Mouse (Mus musculus): Measurements from ENCODE around the gene Nova1. TPM values are rescaled to one million over a fixed set of nuclear protein-coding genes. Genes with fewer than 3 reads are reported as not detected.

The Nova1 gene
- polyA plus RNA-seq, 1 experiment: 5.9 TPM

GRCm38 (mm10) chr12:46710094-46710493 lies 108.6 kb downstream of the Nova1 start:
- no peaks in the 10 kb centered on the region for H3K4me1 ChIP-seq (ENCODE audit: control insufficient read depth, insufficient read depth, low read length)
- TF ChIP-seq POLR2A (IDR thresholded peaks at IDR 0.05; ENCODE audit: low read depth, low read length): no peak
- TF ChIP-seq CTCF (IDR thresholded peaks at IDR 0.05; ENCODE audit: borderline replicate concordance, insufficient read depth, low read length): no peak
- H3K4me3 ChIP-seq (ENCODE audit: insufficient read depth, low read length): no peak overlapping the region
- no peak overlapping the region for H3K27ac ChIP-seq (ENCODE audit: insufficient read depth, low read length)

- TF ChIP-seq CTCF (IDR thresholded peaks at IDR 0.05; ENCODE audit: borderline replicate concordance, insufficient read depth, low read length): no peak
- TF ChIP-seq POLR2A (IDR thresholded peaks at IDR 0.05; ENCODE audit: low read depth, low read length): no peak
- no peak overlapping the region for H3K4me3 ChIP-seq (ENCODE audit: insufficient read depth, low read length)
- H3K27ac ChIP-seq (ENCODE audit: insufficient read depth, low read length): no peak overlapping the region
- no peaks in the 10 kb centered on the region for H3K4me1 ChIP-seq (ENCODE audit: control insufficient read depth, insufficient read depth, low read length)
Measured at GRCm38 (mm10) chr12:46709475-46709874, 109.3 kb downstream of the Nova1 start.

- no peaks in the 10 kb centered on the region for H3K4me1 ChIP-seq (ENCODE audit: control insufficient read depth, insufficient read depth, low read length)
- no peak overlapping the region for H3K27ac ChIP-seq (ENCODE audit: insufficient read depth, low read length)
- H3K4me3 ChIP-seq (ENCODE audit: insufficient read depth, low read length): no peak overlapping the region
- no peak for TF ChIP-seq CTCF (IDR thresholded peaks at IDR 0.05; ENCODE audit: borderline replicate concordance, insufficient read depth, low read length)
- TF ChIP-seq POLR2A (IDR thresholded peaks at IDR 0.05; ENCODE audit: low read depth, low read length): no peak
Measured at GRCm38 (mm10) chr12:46700202-46700601, 118.5 kb downstream of the Nova1 start.

GRCm38 (mm10) chr12:46676341-46676740 lies 142.4 kb downstream of the Nova1 start:
- Histone ChIP-seq H3K4me3 (ENCODE audit: insufficient read depth, low read length) (no peak overlapping the region), H3K27ac (ENCODE audit: insufficient read depth, low read length) (no peak overlapping the region), H3K4me1 (ENCODE audit: control insufficient read depth, insufficient read depth, low read length) (no peaks in the 10 kb centered on the region)
- no peak for TF ChIP-seq CTCF (IDR thresholded peaks at IDR 0.05; ENCODE audit: borderline replicate concordance, insufficient read depth, low read length)
- no peak for TF ChIP-seq POLR2A (IDR thresholded peaks at IDR 0.05; ENCODE audit: low read depth, low read length)

GRCm38 (mm10) chr12:46666706-46667105 lies 152.0 kb downstream of the Nova1 start:
- H3K4me3 ChIP-seq (ENCODE audit: insufficient read depth, low read length): no peak overlapping the region
- TF ChIP-seq POLR2A (IDR thresholded peaks at IDR 0.05; ENCODE audit: low read depth, low read length): no peak
- TF ChIP-seq CTCF (IDR thresholded peaks at IDR 0.05; ENCODE audit: borderline replicate concordance, insufficient read depth, low read length): no peak
- H3K27ac ChIP-seq (ENCODE audit: insufficient read depth, low read length): no peak overlapping the region
- H3K4me1 ChIP-seq (ENCODE audit: control insufficient read depth, insufficient read depth, low read length): no peaks in the 10 kb centered on the region

GRCm38 (mm10) chr12:46646139-46646611 lies 172.6 kb downstream of the Nova1 start:
- H3K4me3 ChIP-seq (ENCODE audit: insufficient read depth, low read length): no peak overlapping the region
- H3K4me1 ChIP-seq (ENCODE audit: control insufficient read depth, insufficient read depth, low read length): no peaks in the 10 kb centered on the region
- TF ChIP-seq CTCF (IDR thresholded peaks at IDR 0.05; ENCODE audit: borderline replicate concordance, insufficient read depth, low read length) (no peak), POLR2A (IDR thresholded peaks at IDR 0.05; ENCODE audit: low read depth, low read length) (no peak)
- no peak overlapping the region for H3K27ac ChIP-seq (ENCODE audit: insufficient read depth, low read length)

GRCm38 (mm10) chr12:46645365-46645962 lies 173.3 kb downstream of the Nova1 start:
- Histone ChIP-seq H3K27ac (ENCODE audit: insufficient read depth, low read length) (no peak overlapping the region), H3K4me3 (ENCODE audit: insufficient read depth, low read length) (no peak overlapping the region)

More at GRCm38 (mm10) chr12:46645365-46645962, 173.3 kb downstream of the Nova1 start:
- TF ChIP-seq POLR2A (IDR thresholded peaks at IDR 0.05; ENCODE audit: low read depth, low read length) (no peak), CTCF (IDR thresholded peaks at IDR 0.05; ENCODE audit: borderline replicate concordance, insufficient read depth, low read length) (no peak)
- no peaks in the 10 kb centered on the region for H3K4me1 ChIP-seq (ENCODE audit: control insufficient read depth, insufficient read depth, low read length)
